Mouse (Mus musculus): ENCODE results near the gene Smim5. TPM values are rescaled to one million over a fixed set of nuclear protein-coding genes. Genes with fewer than 3 reads are reported as not detected.

Smim5 gene
- polyA plus RNA-seq, 1 experiment = 1.3 TPM

- Histone ChIP-seq H3K27ac (ENCODE audit: insufficient read depth, low read length) (no peak overlapping the region), H3K4me3 (replicated peaks; ENCODE audit: insufficient read depth, low read depth, low read length) (no peak overlapping the region), H3K27me3 (ENCODE audit: control insufficient read depth, insufficient read depth, low read length) (no peaks in the 10 kb centered on the region), H3K4me1 (ENCODE audit: control insufficient read depth, insufficient read depth, low read length) (no peaks in the 10 kb centered on the region)
- no peak for DNase-seq
- TF ChIP-seq CTCF (IDR thresholded peaks at IDR 0.05; ENCODE audit: borderline replicate concordance, insufficient read depth, low read depth, low read length) = no peak
- no peak for TF ChIP-seq POLR2A (IDR thresholded peaks at IDR 0.05; ENCODE audit: borderline replicate concordance, insufficient read depth, low read length)
- 87% methylated on average over 8 of the region's 8 CpGs for WGBS
These were observed 4.6 kb downstream of the Smim5 start for GRCm38 (mm10) chr11:115904231-115904955.

DNA sequence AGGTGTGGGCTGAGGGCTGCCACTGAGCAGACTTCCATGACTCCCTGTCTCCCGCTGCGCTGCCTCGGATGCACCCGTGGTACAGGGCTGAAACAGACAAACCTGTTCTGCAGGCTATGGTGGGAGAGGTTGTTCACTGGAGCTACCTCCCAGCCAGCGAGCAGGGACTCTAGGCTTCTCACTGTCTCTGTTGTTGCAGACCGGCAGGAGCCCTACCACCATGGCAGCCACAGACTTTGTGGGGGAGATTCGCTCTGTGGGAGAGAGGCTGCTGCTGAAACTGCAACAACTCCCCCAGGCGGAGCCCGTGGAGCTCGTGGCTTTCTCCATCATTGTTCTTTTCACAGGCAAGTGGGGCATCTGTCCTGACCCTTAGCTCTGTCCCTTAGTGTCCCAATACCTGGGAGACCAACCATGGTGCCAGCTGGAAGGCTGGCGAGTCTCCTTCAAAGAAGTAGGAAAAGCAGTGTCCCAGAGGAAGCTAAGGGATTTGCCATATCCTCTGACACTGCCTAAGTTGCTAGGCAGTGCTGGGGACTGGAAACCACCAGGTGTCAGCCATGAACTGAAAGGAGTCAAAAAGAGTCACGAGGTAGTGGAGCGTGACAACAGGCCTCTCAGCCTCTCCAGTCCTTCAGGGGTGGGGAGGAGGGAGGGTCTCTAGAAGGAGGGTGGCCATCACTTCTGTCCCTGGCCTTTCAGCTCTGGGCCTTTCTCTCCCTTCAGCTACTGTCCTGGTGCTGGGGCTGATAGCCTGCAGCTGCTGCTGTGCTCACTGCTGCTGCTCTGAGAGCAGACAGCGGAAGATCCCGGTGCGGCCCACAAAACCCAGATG lies 5.4 kb downstream of the Smim5 start:
- no peak for DNase-seq
- 54% methylated on average over 16 of the region's 16 CpGs for whole genome bisulfite sequencing
- Histone ChIP-seq H3K27ac (ENCODE audit: insufficient read depth, low read length) (no peak overlapping the region), H3K4me1 (ENCODE audit: control insufficient read depth, insufficient read depth, low read length) (no peaks in the 10 kb centered on the region), H3K27me3 (ENCODE audit: control insufficient read depth, insufficient read depth, low read length) (no peaks in the 10 kb centered on the region), H3K4me3 (replicated peaks; ENCODE audit: insufficient read depth, low read depth, low read length) (no peak overlapping the region)
- no peak for TF ChIP-seq CTCF (IDR thresholded peaks at IDR 0.05; ENCODE audit: borderline replicate concordance, insufficient read depth, low read depth, low read length)
- TF ChIP-seq POLR2A (IDR thresholded peaks at IDR 0.05; ENCODE audit: borderline replicate concordance, insufficient read depth, low read length) = no peak

- no peak for TF ChIP-seq POLR2A (IDR thresholded peaks at IDR 0.05; ENCODE audit: borderline replicate concordance, insufficient read depth, low read length)
- TF ChIP-seq CTCF (IDR thresholded peaks at IDR 0.05; ENCODE audit: borderline replicate concordance, insufficient read depth, low read depth, low read length) = no peak
- WGBS = 75% methylated on average over 3 of the region's 3 CpGs
- H3K4me3 ChIP-seq (replicated peaks; ENCODE audit: insufficient read depth, low read depth, low read length) = no peak overlapping the region
These were observed 6.3 kb downstream of the Smim5 start for GRCm38 (mm10) chr11:115906116-115906515.

DNA sequence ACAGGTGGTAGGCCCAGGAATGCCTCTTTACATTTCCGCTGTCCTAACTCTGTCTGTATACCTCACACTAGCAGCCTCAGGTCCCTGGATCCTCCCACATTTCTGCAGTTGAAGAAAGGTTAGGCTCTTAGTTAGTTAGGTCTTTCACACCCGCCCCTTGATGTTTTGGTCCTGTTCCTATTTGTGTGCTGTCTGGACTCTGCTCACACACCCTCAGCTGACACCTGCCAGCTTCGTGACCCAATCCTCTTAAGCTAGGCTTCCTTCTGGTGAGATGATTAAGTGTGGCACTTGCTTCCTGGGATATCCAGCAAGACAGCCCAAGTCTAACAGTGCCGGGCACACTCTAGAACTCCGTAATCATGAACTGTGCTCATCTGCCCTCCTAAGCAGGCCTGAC lies 6.8 kb downstream of the Smim5 start:
- H3K4me3 ChIP-seq (replicated peaks; ENCODE audit: insufficient read depth, low read depth, low read length) = no peak overlapping the region

More at GRCm38 (mm10) chr11:115906116-115906515, 6.3 kb downstream of the Smim5 start:
- Histone ChIP-seq H3K27me3 (ENCODE audit: control insufficient read depth, insufficient read depth, low read length) (no peaks in the 10 kb centered on the region), H3K4me1 (ENCODE audit: control insufficient read depth, insufficient read depth, low read length) (no peaks in the 10 kb centered on the region), H3K27ac (ENCODE audit: insufficient read depth, low read length) (no peak overlapping the region)
- no peak for DNase-seq

DNA sequence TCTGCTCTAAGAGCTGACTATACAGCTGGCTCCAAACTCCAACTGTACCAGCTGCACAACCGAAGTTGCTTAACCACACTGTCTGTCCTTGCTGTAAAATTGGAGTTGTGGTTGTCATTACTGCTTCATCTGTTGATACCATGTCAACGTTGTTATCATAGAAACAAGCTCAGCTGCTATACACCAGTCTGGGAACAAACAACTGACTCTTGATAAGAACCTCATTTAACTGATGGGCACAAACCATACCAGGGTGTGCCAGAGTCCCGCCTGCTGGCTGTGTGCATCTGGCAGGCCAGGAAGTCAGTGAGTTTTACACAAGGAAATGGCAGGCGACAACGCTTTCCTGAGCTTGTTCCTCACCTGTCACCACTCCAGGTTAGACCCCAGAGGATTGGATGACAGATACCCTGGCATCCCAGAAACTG lies 11.4 kb downstream of the Smim5 start:
- Histone ChIP-seq H3K4me3 (replicated peaks; ENCODE audit: insufficient read depth, low read depth, low read length) (no peak overlapping the region), H3K4me1 (ENCODE audit: control insufficient read depth, insufficient read depth, low read length) (no peaks in the 10 kb centered on the region), H3K27me3 (ENCODE audit: control insufficient read depth, insufficient read depth, low read length) (no peaks in the 10 kb centered on the region), H3K27ac (ENCODE audit: insufficient read depth, low read length) (no peak overlapping the region)
- no peak for DNase-seq
- TF ChIP-seq CTCF (IDR thresholded peaks at IDR 0.05; ENCODE audit: borderline replicate concordance, insufficient read depth, low read depth, low read length) (no peak), POLR2A (IDR thresholded peaks at IDR 0.05; ENCODE audit: borderline replicate concordance, insufficient read depth, low read length) (no peak)
- 84% methylated on average over 5 of the region's 5 CpGs for WGBS

More for the DNA sequence above, 6.8 kb downstream of the Smim5 start:
- WGBS = 91% methylated on average over 5 of the region's 5 CpGs
- DNase-seq = no peak
- H3K4me1 ChIP-seq (ENCODE audit: control insufficient read depth, insufficient read depth, low read length) = no peaks in the 10 kb centered on the region
- no peak overlapping the region for H3K27ac ChIP-seq (ENCODE audit: insufficient read depth, low read length)
- no peaks in the 10 kb centered on the region for H3K27me3 ChIP-seq (ENCODE audit: control insufficient read depth, insufficient read depth, low read length)
- no peak for TF ChIP-seq CTCF (IDR thresholded peaks at IDR 0.05; ENCODE audit: borderline replicate concordance, insufficient read depth, low read depth, low read length)
- TF ChIP-seq POLR2A (IDR thresholded peaks at IDR 0.05; ENCODE audit: borderline replicate concordance, insufficient read depth, low read length) = no peak

DNA sequence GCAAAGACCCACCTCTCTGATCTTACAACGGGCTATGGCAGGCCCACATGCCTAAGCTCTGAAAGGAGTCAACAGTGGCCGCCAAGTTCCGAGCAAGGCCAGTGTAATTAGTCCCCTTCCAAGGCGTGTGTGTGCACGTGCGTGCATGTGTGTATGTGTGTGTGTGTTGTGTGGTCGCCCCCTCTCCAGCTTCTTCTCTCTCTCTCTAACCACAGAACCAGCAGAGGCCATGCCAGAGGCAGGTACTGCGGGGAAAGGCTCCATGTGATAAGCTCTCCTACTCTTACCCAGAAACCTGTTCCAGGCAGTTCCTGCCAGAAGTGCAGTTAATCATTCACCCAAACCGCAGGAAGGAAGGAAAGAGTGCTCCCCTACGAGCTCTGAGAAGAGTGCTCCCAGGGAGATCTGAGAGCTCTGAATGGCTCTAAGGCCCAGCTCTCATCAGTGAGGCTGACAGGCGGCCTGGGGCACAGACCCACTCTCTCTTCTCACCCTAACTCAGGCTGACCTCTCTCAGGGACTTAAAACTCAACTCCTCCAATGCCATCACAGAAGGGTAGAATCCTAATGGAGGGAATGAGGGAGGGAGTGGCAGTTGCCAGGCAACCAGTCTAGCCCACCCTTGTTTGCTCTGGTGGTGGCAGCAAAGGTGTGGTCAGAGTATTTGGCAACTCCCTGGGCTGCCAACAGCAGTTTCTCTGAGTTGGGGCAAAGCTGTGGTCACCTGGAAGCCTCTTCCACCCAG lies 12.0 kb downstream of the Smim5 start, which contains the start of gene Smim6:
TSS of gene Smim6 (plus strand) at position 386 of the 745 bp plus-strand sequence.
- TF ChIP-seq POLR2A (IDR thresholded peaks at IDR 0.05; ENCODE audit: borderline replicate concordance, insufficient read depth, low read length) (no peak), CTCF (IDR thresholded peaks at IDR 0.05; ENCODE audit: borderline replicate concordance, insufficient read depth, low read depth, low read length) (no peak)
- H3K27me3 ChIP-seq (ENCODE audit: control insufficient read depth, insufficient read depth, low read length) = no peaks in the 10 kb centered on the region
- no peak for DNase-seq
- no peak within 1 kb of the TSS for H3K4me3 ChIP-seq (replicated peaks; ENCODE audit: insufficient read depth, low read depth, low read length)
- H3K27ac ChIP-seq (ENCODE audit: insufficient read depth, low read length) = no peak within 1 kb of the TSS
- no peaks in the 10 kb centered on the region for H3K4me1 ChIP-seq (ENCODE audit: control insufficient read depth, insufficient read depth, low read length)
- 84% methylated on average over 11 of the region's 11 CpGs for WGBS

GRCm38 (mm10) chr11:115916579-115916978 lies 16.8 kb downstream of the Smim5 start:
- H3K4me3 ChIP-seq (replicated peaks; ENCODE audit: insufficient read depth, low read depth, low read length) = no peak overlapping the region
- 89% methylated on average over 4 of the region's 4 CpGs for WGBS
- H3K27me3 ChIP-seq (ENCODE audit: control insufficient read depth, insufficient read depth, low read length) = no peaks in the 10 kb centered on the region
- no peak overlapping the region for H3K27ac ChIP-seq (ENCODE audit: insufficient read depth, low read length)
- DNase-seq = no peak
- no peaks in the 10 kb centered on the region for H3K4me1 ChIP-seq (ENCODE audit: control insufficient read depth, insufficient read depth, low read length)
- TF ChIP-seq CTCF (IDR thresholded peaks at IDR 0.05; ENCODE audit: borderline replicate concordance, insufficient read depth, low read depth, low read length) (no peak), POLR2A (IDR thresholded peaks at IDR 0.05; ENCODE audit: borderline replicate concordance, insufficient read depth, low read length) (no peak)

All from cerebellum, adult 2 months (tissue).